19 mouse cellular contexts compared by ENCODE assay signal in the genomic region with DNA sequence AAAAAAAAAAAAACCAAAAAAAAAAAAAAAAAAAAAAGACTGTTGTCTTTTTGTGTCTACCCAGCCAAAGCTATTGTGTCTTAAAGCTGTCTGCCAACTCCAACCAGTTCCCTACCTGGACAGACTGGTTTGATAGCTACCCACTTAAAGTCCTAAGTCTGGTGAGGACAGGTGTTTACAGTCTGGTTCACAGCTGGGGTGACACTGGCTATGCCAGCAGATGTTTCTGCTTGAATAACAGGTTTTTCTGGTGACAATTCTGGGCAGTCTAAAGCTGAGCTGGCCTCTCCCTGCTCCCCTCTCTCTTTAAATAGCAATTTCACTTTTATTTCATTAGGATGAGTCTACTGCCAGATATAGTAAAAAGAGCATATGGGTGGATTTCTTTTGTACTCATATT. TPM values are rescaled to one million over a fixed set of nuclear protein-coding genes. Genes with fewer than 3 reads are reported as not detected.
DNase-seq lines count a peak whose midpoint lies in the region; ATAC-seq and TF ChIP-seq lines count a peak whose summit lies in the region.
"Had no signal": no experiment of that assay in that cellular context is flagged by ENCODE, and none has a peak within 500 bp of the region (broad histone marks: within the 10 kb centered on the region; RNA-seq: fewer than 3 reads in every experiment).

No protein-coding gene starts in this region.

- H3K36me3 ChIP-seq in embryonic facial prominence, embryonic 11.5 days (replicated peaks; ENCODE audit: control insufficient read depth, insufficient read depth, low read depth, low read length): no peaks in the 10 kb centered on the region
- H3K36me3 ChIP-seq in embryonic facial prominence, embryonic 10.5 days (replicated peaks): no peaks in the 10 kb centered on the region
- H3K36me3 ChIP-seq in limb, embryonic 15.5 days: no peaks in the 10 kb centered on the region
- H3K36me3 ChIP-seq in liver, postnatal 0 days (replicated peaks; ENCODE audit: insufficient read depth, low read length): no peaks in the 10 kb centered on the region
- H3K36me3 ChIP-seq in midbrain, embryonic 13.5 days: no peaks in the 10 kb centered on the region
- H3K36me3 ChIP-seq: forebrain, embryonic 12.5 days; midbrain, embryonic 10.5 days had no signal

- peak; percentile 40 for DNase-seq in embryonic facial prominence, embryonic 11.5 days (ENCODE audit: low spot score)
- DNase-seq in embryonic facial prominence, embryonic 10.5 days (ENCODE audit: low spot score): no peak
- peak; percentile 95 for DNase-seq in fat pad, adult 2 months (ENCODE audit: extremely low read depth, low read depth, low spot score)
- DNase-seq in lung, postnatal 25 days (ENCODE audit: low spot score): peak; percentile 74
- no peak for DNase-seq in liver, postnatal 0 days
- DNase-seq in kidney, adult 11 months: no peak
- DNase-seq: adrenal gland, adult 8-10 months; cerebellum, adult 9-11 months; gastrocnemius, postnatal 14 days; kidney, adult 8-10 months; kidney, postnatal 14 days; retina, postnatal 1 day; thymus, adult 2 months had no signal

- ATAC-seq in embryonic facial prominence, embryonic 11.5 days (replicated peaks; ENCODE audit: insufficient number of reproducible peaks, low FRiP score, low TSS enrichment, low read depth): no peak
- ATAC-seq in limb, embryonic 15.5 days (ENCODE audit: insufficient number of reproducible peaks, low FRiP score, low TSS enrichment, low read depth): no peak
- no peak for ATAC-seq in liver, postnatal 0 days
- no peak for ATAC-seq in midbrain, embryonic 13.5 days
- ATAC-seq: hindbrain, embryonic 16.5 days; Patski had no signal

- no peaks in the 10 kb centered on the region for H3K4me1 ChIP-seq in embryonic facial prominence, embryonic 11.5 days (ENCODE audit: control insufficient read depth, insufficient read depth, low read length)
- H3K4me1 ChIP-seq in embryonic facial prominence, embryonic 10.5 days: peaks cover 43% of the 10 kb centered on the region
- H3K4me1 ChIP-seq in limb, embryonic 15.5 days: peaks cover 23% of the 10 kb centered on the region
- H3K4me1 ChIP-seq in liver, postnatal 0 days (ENCODE audit: insufficient read depth): no peaks in the 10 kb centered on the region
- H3K4me1 ChIP-seq in midbrain, embryonic 13.5 days (replicated peaks): peaks cover 8% of the 10 kb centered on the region

- TF ChIP-seq EP300 in liver, postnatal 0 days (IDR thresholded peaks at IDR 0.05; ENCODE audit: low read depth): no peak

- H3K4me3 ChIP-seq in embryonic facial prominence, embryonic 11.5 days (ENCODE audit: low read depth, low read length): no peak overlapping the region
- no peak overlapping the region for H3K4me3 ChIP-seq in embryonic facial prominence, embryonic 10.5 days
- no peak overlapping the region for H3K4me3 ChIP-seq in limb, embryonic 15.5 days
- H3K4me3 ChIP-seq in liver, postnatal 0 days (ENCODE audit: low read depth, low read length): no peak overlapping the region
- H3K4me3 ChIP-seq in midbrain, embryonic 13.5 days (replicated peaks): no peak overlapping the region
- H3K4me3 ChIP-seq: forebrain, embryonic 12.5 days; midbrain, embryonic 10.5 days had no signal

- no peak overlapping the region for H3K9ac ChIP-seq in embryonic facial prominence, embryonic 11.5 days (replicated peaks; ENCODE audit: low read length)
- no peak overlapping the region for H3K9ac ChIP-seq in limb, embryonic 15.5 days
- H3K9ac ChIP-seq in liver, postnatal 0 days (replicated peaks): no peak overlapping the region
- no peak overlapping the region for H3K9ac ChIP-seq in midbrain, embryonic 13.5 days (replicated peaks)
- H3K9ac ChIP-seq: forebrain, embryonic 12.5 days had no signal

- H3K9me3 ChIP-seq in embryonic facial prominence, embryonic 11.5 days (replicated peaks; ENCODE audit: control insufficient read depth, low read length): no peaks in the 10 kb centered on the region
- H3K9me3 ChIP-seq in embryonic facial prominence, embryonic 10.5 days: no peaks in the 10 kb centered on the region
- no peaks in the 10 kb centered on the region for H3K9me3 ChIP-seq in limb, embryonic 15.5 days
- H3K9me3 ChIP-seq in liver, postnatal 0 days (ENCODE audit: low read length): no peaks in the 10 kb centered on the region
- no peaks in the 10 kb centered on the region for H3K9me3 ChIP-seq in midbrain, embryonic 13.5 days
- H3K9me3 ChIP-seq: forebrain, embryonic 12.5 days; midbrain, embryonic 10.5 days had no signal

- no peaks in the 10 kb centered on the region for H3K27me3 ChIP-seq in embryonic facial prominence, embryonic 11.5 days (ENCODE audit: control insufficient read depth, insufficient read depth, low read length)
- H3K27me3 ChIP-seq in embryonic facial prominence, embryonic 10.5 days (replicated peaks; ENCODE audit: low read depth, poor library complexity, severe bottlenecking): no peaks in the 10 kb centered on the region
- H3K27me3 ChIP-seq in limb, embryonic 15.5 days: no peaks in the 10 kb centered on the region
- no peaks in the 10 kb centered on the region for H3K27me3 ChIP-seq in liver, postnatal 0 days (ENCODE audit: insufficient read depth, low read length)
- no peaks in the 10 kb centered on the region for H3K27me3 ChIP-seq in midbrain, embryonic 13.5 days
- H3K27me3 ChIP-seq: forebrain, embryonic 12.5 days; Patski had no signal

- no peak overlapping the region; the same call in 1 of the 2 replicates for H3K27ac ChIP-seq in embryonic facial prominence, embryonic 11.5 days (replicated peaks; ENCODE audit: low read depth, low read length)
- H3K27ac ChIP-seq in embryonic facial prominence, embryonic 10.5 days (replicated peaks): no peak overlapping the region
- H3K27ac ChIP-seq in limb, embryonic 15.5 days: peak overlapping the region; percentile 43; the same call in 1 of the 2 replicates
- no peak overlapping the region for H3K27ac ChIP-seq in liver, postnatal 0 days (ENCODE audit: low read depth)
- no peak overlapping the region for H3K27ac ChIP-seq in midbrain, embryonic 13.5 days
- H3K27ac ChIP-seq: forebrain, embryonic 12.5 days; midbrain, embryonic 10.5 days had no signal

- no peak overlapping the region for H3K4me2 ChIP-seq in embryonic facial prominence, embryonic 11.5 days (ENCODE audit: low read depth, low read length)
- H3K4me2 ChIP-seq in limb, embryonic 15.5 days: no peak overlapping the region
- no peak overlapping the region for H3K4me2 ChIP-seq in liver, postnatal 0 days (ENCODE audit: low read depth, low read length)
- no peak overlapping the region for H3K4me2 ChIP-seq in midbrain, embryonic 13.5 days (replicated peaks)
- H3K4me2 ChIP-seq: forebrain, embryonic 12.5 days had no signal

- no peak for TF ChIP-seq CTCF in liver, postnatal 0 days (IDR thresholded peaks at IDR 0.05; ENCODE audit: low read depth)

RNA-seq across cellular contexts. Expression of a gene that starts 10.9 kb away (rescaled TPM):
- polyA plus RNA-seq in embryonic facial prominence, embryonic 11.5 days (2014; fragmentation: Nextera tagmentation; extraction: Ambion mirVana): 36.1 and 36.8 TPM in 2 replicates
- polyA plus RNA-seq in embryonic facial prominence, embryonic 10.5 days (2016; fragmentation: Nextera tagmentation; extraction: Ambion mirVana): 68.1 and 69.9 TPM in 2 replicates
- 40.4 and 52.2 TPM in 2 replicates for polyA plus RNA-seq in limb, embryonic 15.5 days (2015; fragmentation: Nextera tagmentation; extraction: Ambion mirVana)
- 16.9 and 21.9 TPM in 2 replicates for polyA plus RNA-seq in liver, postnatal 0 days (2015; fragmentation: Nextera tagmentation; extraction: Ambion mirVana)
- polyA plus RNA-seq in midbrain, embryonic 13.5 days (2015; fragmentation: Nextera tagmentation; extraction: Ambion mirVana): 85.4 and 86.8 TPM in 2 replicates

Comparison
In these comparisons a context has a peak if more than half of its experiments do, and no peak if none do; other contexts are left out.
1. DNase-seq: peak in embryonic facial prominence, embryonic 11.5 days (single experiment), fat pad, adult 2 months (single experiment) and lung, postnatal 25 days (single experiment); none in embryonic facial prominence, embryonic 10.5 days (single experiment), liver, postnatal 0 days (single experiment) and kidney, adult 11 months (single experiment).